Mouse (Mus musculus) liver (tissue): ENCODE data around the gene Ctsm.
"Not testable (repeated sequence)": the region's sequence is repeated elsewhere in the genome, so short reads cannot be mapped to it uniquely, and the experiment has no call there.

Source experiments
- DNase-seq: peaks from one replicate; pipeline ENCODE4 v3.0.0-alpha.2; 2020; ENCODE audit warnings: mixed read lengths

Gene Ctsm

GRCm38 (mm10) chr13:61541631-61542030, at the start of gene Ctsm:
Ctsm (minus strand) TSS chr13:61541839.
- DNase-seq = no peak

- DNase-seq = no peak
These were observed 28.4 kb upstream of the Ctsm start, which contains the start of gene Cts3 for GRCm38 (mm10) chr13:61570027-61570426. Cts3 (minus strand) TSS chr13:61570127.

- not testable (repeated sequence) for DNase-seq
These were observed 26.4 kb upstream of the Ctsm start, which contains the start of gene Gm49352 for GRCm38 (mm10) chr13:61568074-61568473. Gm49352 (minus strand) TSS chr13:61568174.
